11 mouse cellular contexts compared by ENCODE assay signal in the genomic region with DNA sequence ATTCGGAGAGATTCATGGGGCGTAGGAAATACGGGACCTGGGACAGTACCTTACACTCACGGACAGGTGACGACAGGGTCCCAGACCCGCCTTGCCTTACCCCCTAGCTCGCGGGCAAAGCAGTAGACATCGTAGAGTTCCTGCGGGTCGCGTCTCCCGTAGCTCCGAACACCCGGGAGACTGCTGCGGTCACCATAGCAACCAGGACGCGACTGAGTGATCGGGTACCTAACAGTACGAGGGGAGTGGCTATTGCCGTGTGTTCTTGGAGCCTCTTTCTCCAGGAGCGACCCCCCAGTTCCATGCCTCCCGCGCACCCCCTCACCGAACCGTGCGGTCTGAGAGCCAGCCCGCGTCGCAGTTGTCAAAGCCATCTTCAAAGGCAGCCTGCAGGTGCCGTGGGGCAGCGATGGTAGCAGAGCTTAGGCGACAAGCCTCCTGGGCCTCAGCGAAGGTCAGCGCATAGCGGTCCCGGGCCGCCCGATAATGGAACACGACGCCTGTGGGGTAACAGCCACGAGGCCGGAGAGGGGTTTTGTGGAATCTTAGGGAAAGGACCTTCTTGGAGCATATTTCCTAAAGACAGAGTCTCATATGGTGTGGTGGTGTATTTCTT. TPM values are rescaled to one million over a fixed set of nuclear protein-coding genes. Genes with fewer than 3 reads are reported as not detected.
A peak's percentile ranks its signal among the peaks of the same experiment; 100 is the strongest.
DNase-seq lines count a peak whose midpoint lies in the region; ATAC-seq lines count a peak whose summit lies in the region.
"Had no signal": no experiment of that assay in that cellular context is flagged by ENCODE, and none has a peak within 500 bp of the region (broad histone marks: within the 10 kb centered on the region; RNA-seq: fewer than 3 reads in every experiment).

No protein-coding gene starts in this region.

- H3K9me3 ChIP-seq in forebrain, embryonic 15.5 days, result no peaks in the 10 kb centered on the region
- no peaks in the 10 kb centered on the region for H3K9me3 ChIP-seq in midbrain, embryonic 12.5 days
- H3K9me3 ChIP-seq: heart, embryonic 12.5 days; limb, embryonic 13.5 days had no signal

- peaks cover 92% of the 10 kb centered on the region for H3K36me3 ChIP-seq in forebrain, embryonic 15.5 days
- peaks cover 86% of the 10 kb centered on the region for H3K36me3 ChIP-seq in midbrain, embryonic 12.5 days
- H3K36me3 ChIP-seq: heart, embryonic 12.5 days; limb, embryonic 13.5 days had no signal

- no peak overlapping the region for H3K9ac ChIP-seq in forebrain, embryonic 15.5 days (replicated peaks)
- 0 out of 2 replicates have a peak overlapping the region, but pooled peaks have one; percentile 6 for H3K9ac ChIP-seq in midbrain, embryonic 12.5 days (replicated peaks)
- H3K9ac ChIP-seq: heart, embryonic 12.5 days; limb, embryonic 13.5 days had no signal

- peak; percentile 23 for DNase-seq in CD4-positive, CD25-positive, alpha-beta regulatory T cell, adult 2 months (ENCODE audit: low read depth, low spot score)
- peak; percentile 25 to 27 for DNase-seq in B cell, adult 2 months
- no peak for DNase-seq in MN1 (ENCODE audit: low spot score)
- DNase-seq in gastrocnemius, postnatal 4 days (ENCODE audit: low spot score in 2 of 2), result no peak
- DNase-seq: kidney, adult 8-10 months had no signal

- H3K4me1 ChIP-seq in forebrain, embryonic 15.5 days, result peaks cover 41% of the 10 kb centered on the region
- H3K4me1 ChIP-seq in midbrain, embryonic 12.5 days, result peaks cover 21% of the 10 kb centered on the region
- H3K4me1 ChIP-seq: heart, embryonic 12.5 days had no signal

- no peak overlapping the region for H3K4me3 ChIP-seq in forebrain, embryonic 15.5 days
- H3K4me3 ChIP-seq in midbrain, embryonic 12.5 days, result 0 out of 2 replicates have a peak overlapping the region, but pooled peaks have one; percentile 12
- H3K4me3 ChIP-seq: heart, embryonic 12.5 days had no signal

- no peak for ATAC-seq in CD4-positive, CD25-positive, alpha-beta regulatory T cell, adult 4 months
- 0 out of 2 replicates have a peak, but pooled peaks have one; percentile 14 for ATAC-seq in forebrain, embryonic 15.5 days (replicated peaks)
- ATAC-seq in midbrain, embryonic 12.5 days (ENCODE audit: low FRiP score, low read depth), result peak; percentile 24; the same call in 1 of the 2 replicates
- no peak for ATAC-seq in monocyte, adult 5-6 weeks (replicated peaks; ENCODE audit: insufficient number of reproducible peaks, low FRiP score, low TSS enrichment, poor library complexity, severe bottlenecking)

- H3K27ac ChIP-seq in forebrain, embryonic 15.5 days (replicated peaks), result no peak overlapping the region
- H3K27ac ChIP-seq in midbrain, embryonic 12.5 days (replicated peaks), result no peak overlapping the region
- H3K27ac ChIP-seq: limb, embryonic 13.5 days had no signal

- 13% methylated on average over 43 of the region's 43 CpGs for WGBS in forebrain, embryonic 15.5 days
- 7% methylated on average over 43 of the region's 43 CpGs for WGBS in midbrain, embryonic 12.5 days

- no peak overlapping the region for H3K4me2 ChIP-seq in forebrain, embryonic 15.5 days (replicated peaks)
- peak overlapping the region; percentile 22 for H3K4me2 ChIP-seq in midbrain, embryonic 12.5 days (replicated peaks)
- H3K4me2 ChIP-seq: heart, embryonic 12.5 days had no signal

- peaks cover 3% of the 10 kb centered on the region; the same call in 1 of the 2 replicates for H3K27me3 ChIP-seq in forebrain, embryonic 15.5 days
- peaks cover 70% of the 10 kb centered on the region for H3K27me3 ChIP-seq in midbrain, embryonic 12.5 days

RNA-seq across cellular contexts. Expression of a gene that starts 8.2 kb away (rescaled TPM):
- polyA plus RNA-seq in CD4-positive, CD25-positive, alpha-beta regulatory T cell, adult 4 months (2017; shearing (Covaris generic)), result not detected
- polyA plus RNA-seq in forebrain, embryonic 15.5 days (2015; fragmentation: Nextera tagmentation; extraction: Ambion mirVana), result 144 and 152 TPM in 2 replicates
- polyA plus RNA-seq in midbrain, embryonic 12.5 days (2016; fragmentation: Nextera tagmentation; extraction: Ambion mirVana), result 91.9 and 109 TPM in 2 replicates
- total RNA-seq in monocyte, adult 5-6 weeks (2017), result not detected in 3 replicates
- under 1 TPM; 0.07 to 0.08 TPM for total RNA-seq in gastrocnemius, postnatal 4 days (2021)

RNA-seq across cellular contexts. Expression of a gene that starts 18.6 kb away (rescaled TPM):
- polyA plus RNA-seq in CD4-positive, CD25-positive, alpha-beta regulatory T cell, adult 4 months (2017; shearing (Covaris generic)), result 10 to 100 TPM; 43.0 to 59.3 TPM
- polyA plus RNA-seq in forebrain, embryonic 15.5 days (2015; fragmentation: Nextera tagmentation; extraction: Ambion mirVana), result 43.0 and 43.3 TPM in 2 replicates
- 23.3 and 23.8 TPM in 2 replicates for polyA plus RNA-seq in midbrain, embryonic 12.5 days (2016; fragmentation: Nextera tagmentation; extraction: Ambion mirVana)
- total RNA-seq in monocyte, adult 5-6 weeks (2017), result 6.0 to 12.0 TPM (median 11.1 TPM) in 3 replicates
- total RNA-seq in gastrocnemius, postnatal 4 days (2021), result 10 to 100 TPM in 1 of 2 experiments, 1 to 10 TPM in 1; 8.6 to 10.3 TPM

RNA-seq across cellular contexts. Expression of a gene that starts 26.4 kb away (rescaled TPM):
- 10 to 100 TPM; 67.2 to 81.8 TPM for polyA plus RNA-seq in CD4-positive, CD25-positive, alpha-beta regulatory T cell, adult 4 months (2017; shearing (Covaris generic))
- polyA plus RNA-seq in forebrain, embryonic 15.5 days (2015; fragmentation: Nextera tagmentation; extraction: Ambion mirVana), result 11.5 and 13.4 TPM in 2 replicates
- polyA plus RNA-seq in midbrain, embryonic 12.5 days (2016; fragmentation: Nextera tagmentation; extraction: Ambion mirVana), result 16.3 and 17.8 TPM in 2 replicates
- total RNA-seq in monocyte, adult 5-6 weeks (2017), result 12.5 to 17.9 TPM (median 17.8 TPM) in 3 replicates
- 10 to 100 TPM; 12.7 to 16.6 TPM for total RNA-seq in gastrocnemius, postnatal 4 days (2021)

RNA-seq across cellular contexts. Expression of a gene that starts 26.8 kb away (rescaled TPM):
- 10 to 100 TPM; 76.8 to 91.1 TPM for polyA plus RNA-seq in CD4-positive, CD25-positive, alpha-beta regulatory T cell, adult 4 months (2017; shearing (Covaris generic))
- polyA plus RNA-seq in forebrain, embryonic 15.5 days (2015; fragmentation: Nextera tagmentation; extraction: Ambion mirVana), result 48.4 and 50.3 TPM in 2 replicates
- polyA plus RNA-seq in midbrain, embryonic 12.5 days (2016; fragmentation: Nextera tagmentation; extraction: Ambion mirVana), result 37.1 and 41.9 TPM in 2 replicates
- total RNA-seq in monocyte, adult 5-6 weeks (2017), result 60.6 to 63.2 TPM (median 61.3 TPM) in 3 replicates
- 10 to 100 TPM; 25.6 to 27.7 TPM for total RNA-seq in gastrocnemius, postnatal 4 days (2021)

RNA-seq across cellular contexts. Expression of a gene that starts 27.0 kb away (rescaled TPM):
- polyA plus RNA-seq in CD4-positive, CD25-positive, alpha-beta regulatory T cell, adult 4 months (2017; shearing (Covaris generic)), result 1 to 10 TPM in 1 of 2 experiments, not detected in 1; 1.5 TPM
- polyA plus RNA-seq in forebrain, embryonic 15.5 days (2015; fragmentation: Nextera tagmentation; extraction: Ambion mirVana), result 0.22 and 0.23 TPM in 2 replicates
- polyA plus RNA-seq in midbrain, embryonic 12.5 days (2016; fragmentation: Nextera tagmentation; extraction: Ambion mirVana), result 0.19 and 0.46 TPM in 2 replicates
- 0.78 to 1.5 TPM in 2 of 3 replicates, not detected in the other for total RNA-seq in monocyte, adult 5-6 weeks (2017)
- total RNA-seq in gastrocnemius, postnatal 4 days (2021), result under 1 TPM; 0.26 to 0.56 TPM
- polyA plus RNA-seq: heart, embryonic 12.5 days had no signal

Comparison
In these comparisons a context has a peak if more than half of its experiments do, and no peak if none do; other contexts are left out.
1. DNase-seq: peak in CD4-positive, CD25-positive, alpha-beta regulatory T cell, adult 2 months (single experiment) and B cell, adult 2 months (2 of 2); none in MN1 (single experiment) and gastrocnemius, postnatal 4 days (0 of 2).
2. ATAC-seq: peak in forebrain, embryonic 15.5 days (single experiment) and midbrain, embryonic 12.5 days (single experiment); none in CD4-positive, CD25-positive, alpha-beta regulatory T cell, adult 4 months (single experiment) and monocyte, adult 5-6 weeks (single experiment).
3. RNA of a gene that starts 8.2 kb away (polyA plus RNA-seq): 144 to 152 TPM in forebrain, embryonic 15.5 days and 91.9 to 109 TPM in midbrain, embryonic 12.5 days; not detected in CD4-positive, CD25-positive, alpha-beta regulatory T cell, adult 4 months; every median in the first group is over 10 times any median in the second.